Mouse (Mus musculus) small intestine, adult 2 months (tissue): ENCODE data around the gene Itprip. TPM values are rescaled to one million over a fixed set of nuclear protein-coding genes. Genes with fewer than 3 reads are reported as not detected.
A peak's percentile ranks its signal among the peaks of the same experiment; 100 is the strongest.

Source experiments
- H3K27ac ChIP-seq: fragments of 200-500 bp; 2 replicates; pipeline ENCODE4 v1.5.1; 2012; ENCODE audit warnings: low read depth, low read length, control low read depth, inconsistent platforms; ENCODE audit not compliant: insufficient read depth
- H3K27me3 ChIP-seq: fragments of 200-500 bp; 2 replicates; pipeline ENCODE4 v1.6.1; 2012; ENCODE audit warnings: mild to moderate bottlenecking, moderate library complexity, low read length, inconsistent platforms; ENCODE audit not compliant: control insufficient read depth, insufficient read depth
- H3K36me3 ChIP-seq: fragments of 200-500 bp; 2 replicates; pipeline ENCODE4 v1.6.1; 2012; ENCODE audit warnings: mild to moderate bottlenecking, low read length, control low read depth, inconsistent platforms; ENCODE audit not compliant: control insufficient read depth, insufficient read depth
- H3K4me1 ChIP-seq: fragments of 200-500 bp; 2 replicates; pipeline ENCODE4 v1.6.1; 2012; ENCODE audit warnings: low read length, inconsistent platforms, mixed read lengths; ENCODE audit not compliant: control insufficient read depth, insufficient read depth, insufficient read length
- H3K4me3 ChIP-seq: fragments of 200-500 bp; 2 replicates; pipeline ENCODE4 v1.5.1; 2012; ENCODE audit warnings: low read depth, mild to moderate bottlenecking, control low read depth, inconsistent platforms, low read length, moderate library complexity
- CTCF ChIP-seq: fragments of 200-500 bp; IDR thresholded peaks from 2 replicates; pipeline ENCODE4 v1.5.1; 2012; ENCODE audit warnings: low read depth, mild to moderate bottlenecking, control low read depth, inconsistent platforms, low read length, moderate library complexity, mixed read lengths; ENCODE audit not compliant: insufficient replicate concordance, insufficient read length; ENCODE audit errors: extremely low read depth
- POLR2A ChIP-seq: fragments of 200-500 bp; IDR thresholded peaks from 2 replicates; pipeline ENCODE4 v1.6.1; 2012; ENCODE audit warnings: low read depth, mild to moderate bottlenecking, control low read depth, inconsistent platforms, low read length, moderate library complexity
- WGBS: fragments of 180-500 bp; shearing (Covaris S2); methylation state at CpG from one replicate; pipeline ENCODE4 v1.1.7; 2018; 5-methylcytosine and 5-hydroxymethylcytosine counted together
- polyA plus RNA-seq: library from polyadenylated mRNA; depleted of rRNA; stranded (reverse); fragments of >200 nt; gene quantifications from 2 replicates; pipeline ENCODE4 v1.2.3, GENCODE M21; 2012

Itprip gene
- polyA plus RNA-seq, 1 experiment = 3.2 TPM

- no peaks in the 10 kb centered on the region for H3K36me3 ChIP-seq
- H3K4me3 ChIP-seq = no peak overlapping the region
- WGBS = 91% methylated on average over 6 of the region's 6 CpGs
- peaks cover 16% of the 10 kb centered on the region; the same call in 1 of the 2 replicates for H3K4me1 ChIP-seq
- no peaks in the 10 kb centered on the region for H3K27me3 ChIP-seq
- TF ChIP-seq CTCF = no peak
- no peak overlapping the region for H3K27ac ChIP-seq
Measured at GRCm38 (mm10) chr19:47893092-47893491, 26.0 kb downstream of the Itprip start.

DNA sequence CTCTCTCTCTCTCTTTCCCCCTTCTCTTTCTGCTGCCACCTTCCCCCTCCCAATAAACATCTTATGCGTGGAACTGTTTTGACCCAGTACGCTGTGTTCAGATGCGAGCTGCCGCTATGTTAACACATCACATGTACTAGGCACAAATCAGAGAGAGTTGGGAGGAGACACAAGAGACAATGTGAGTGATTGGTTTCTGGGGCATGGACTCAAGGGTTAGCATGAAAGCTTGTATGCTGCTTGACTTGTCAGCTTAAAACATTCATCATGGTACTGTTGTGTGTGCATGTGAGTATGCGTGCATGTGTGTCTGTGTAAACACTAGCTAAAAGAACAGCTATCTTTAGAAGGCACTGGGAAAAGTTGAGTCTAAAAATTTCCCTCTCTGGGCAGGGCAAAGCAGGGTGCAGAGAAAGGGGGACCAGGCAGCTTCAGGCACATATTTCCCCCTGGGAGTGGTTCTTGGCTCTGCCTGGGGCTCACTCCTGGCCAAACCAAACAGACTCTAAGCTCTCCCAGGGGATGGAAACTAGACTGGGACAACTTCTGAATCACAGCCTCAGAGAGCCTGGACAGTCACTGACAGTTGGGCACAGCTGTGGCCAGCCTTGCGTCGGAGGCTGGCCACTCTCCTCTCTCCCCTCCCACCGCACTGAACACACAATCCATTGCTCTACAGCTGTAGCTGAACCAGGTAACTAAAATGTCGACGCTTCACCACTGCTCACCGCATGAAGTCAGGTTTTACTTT lies 27.4 kb downstream of the Itprip start:
- Histone ChIP-seq H3K4me1 (peaks cover 16% of the 10 kb centered on the region; the same call in 1 of the 2 replicates), H3K36me3 (no peaks in the 10 kb centered on the region), H3K27me3 (no peaks in the 10 kb centered on the region), H3K4me3 (no peak overlapping the region), H3K27ac (peak overlapping the region; percentile 38)
- TF ChIP-seq CTCF (no peak), POLR2A (no peak)
- WGBS = 74% methylated on average over 11 of the region's 11 CpGs

DNA sequence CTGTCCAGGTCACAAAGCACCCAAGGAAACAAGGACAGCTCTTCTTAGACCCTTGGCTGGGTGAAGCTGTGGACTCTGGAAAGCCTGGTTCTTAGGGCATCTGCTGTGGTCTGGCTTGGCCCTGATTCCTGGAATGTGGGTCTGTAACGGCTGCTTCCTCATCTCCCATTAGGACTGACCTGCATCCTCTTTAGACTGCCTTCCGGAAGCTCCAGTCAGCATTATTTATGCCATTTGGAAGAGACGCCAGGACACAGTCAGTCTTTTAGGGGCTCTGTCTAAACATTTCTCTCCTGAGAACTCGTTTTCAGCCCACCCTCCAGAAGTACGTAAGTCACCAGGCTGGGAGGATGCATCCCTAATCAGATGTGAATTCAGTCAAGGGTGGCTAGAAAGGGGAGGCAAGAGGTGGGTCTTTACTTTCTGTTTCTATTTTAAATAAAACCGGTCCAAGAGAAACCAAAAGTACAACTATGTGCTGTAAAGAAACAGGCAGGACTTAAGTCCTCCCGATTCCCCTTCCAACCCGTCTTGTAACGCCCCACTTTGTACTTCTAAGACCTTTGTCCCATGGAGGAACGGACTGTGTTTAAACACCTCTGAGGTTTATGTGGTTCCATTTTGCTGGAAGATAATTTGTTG lies 28.5 kb downstream of the Itprip start:
- Histone ChIP-seq H3K27ac (peak overlapping the region; percentile 52), H3K36me3 (no peaks in the 10 kb centered on the region), H3K27me3 (no peaks in the 10 kb centered on the region), H3K4me3 (peak overlapping the region; percentile 3; the same call in 1 of the 2 replicates), H3K4me1 (peaks cover 16% of the 10 kb centered on the region; the same call in 1 of the 2 replicates)
- TF ChIP-seq CTCF (no peak), POLR2A (no peak)
- 19% methylated on average over 10 of the region's 10 CpGs for WGBS

DNA sequence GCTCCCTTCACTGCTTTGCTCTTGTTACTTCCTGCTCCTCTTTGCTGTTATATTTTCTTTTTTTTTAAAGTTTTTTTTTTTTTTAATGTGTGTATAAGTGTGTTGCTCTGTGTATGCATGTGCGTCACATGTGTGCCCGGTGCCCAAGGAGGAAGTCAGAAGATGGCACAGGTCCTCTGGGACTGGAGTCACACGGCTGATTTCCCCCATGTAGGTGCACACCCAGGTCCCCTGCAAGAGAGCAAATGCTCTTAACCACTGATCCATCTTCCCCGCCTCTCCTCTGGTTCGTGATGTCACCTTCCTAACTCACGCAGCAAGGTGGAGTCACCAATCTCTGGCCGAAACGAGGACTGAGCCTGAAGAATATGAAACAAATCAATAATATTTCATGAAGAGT lies 31.1 kb downstream of the Itprip start:
- Histone ChIP-seq H3K27ac (no peak overlapping the region), H3K36me3 (no peaks in the 10 kb centered on the region), H3K4me1 (peaks cover 16% of the 10 kb centered on the region; the same call in 1 of the 2 replicates)

DNA sequence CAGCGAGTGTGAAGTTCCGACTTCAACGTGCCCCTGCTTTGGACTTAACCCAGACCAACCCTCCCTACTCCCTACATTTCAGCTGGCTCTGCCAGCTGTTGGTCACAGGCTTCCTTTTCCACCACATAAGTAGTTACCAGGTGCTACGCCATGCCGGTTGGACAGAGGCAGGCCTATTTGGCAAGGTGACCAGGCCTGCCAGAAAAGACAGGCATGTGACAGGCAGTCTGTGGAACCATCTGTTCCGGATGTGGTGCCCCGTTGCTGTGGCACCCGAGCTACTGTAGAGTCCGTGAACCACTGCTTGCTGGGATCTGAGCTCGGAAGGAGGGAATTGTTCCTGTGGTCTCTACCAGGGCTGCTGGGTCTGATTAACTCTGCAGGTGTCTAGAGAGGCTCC lies 31.7 kb downstream of the Itprip start:
- no peaks in the 10 kb centered on the region for H3K36me3 ChIP-seq
- H3K27me3 ChIP-seq = no peaks in the 10 kb centered on the region
- TF ChIP-seq POLR2A (no peak), CTCF (no peak)
- no peak overlapping the region for H3K4me3 ChIP-seq
- H3K27ac ChIP-seq = peak overlapping the region; percentile 22; the same call in 1 of the 2 replicates
- peaks cover 16% of the 10 kb centered on the region; the same call in 1 of the 2 replicates for H3K4me1 ChIP-seq
- 80% methylated on average over 10 of the region's 10 CpGs for WGBS

More for the DNA sequence above, 31.1 kb downstream of the Itprip start:
- H3K4me3 ChIP-seq = no peak overlapping the region
- WGBS = 81% methylated on average over 8 of the region's 8 CpGs
- no peaks in the 10 kb centered on the region for H3K27me3 ChIP-seq
- TF ChIP-seq CTCF (no peak), POLR2A (no peak)

DNA sequence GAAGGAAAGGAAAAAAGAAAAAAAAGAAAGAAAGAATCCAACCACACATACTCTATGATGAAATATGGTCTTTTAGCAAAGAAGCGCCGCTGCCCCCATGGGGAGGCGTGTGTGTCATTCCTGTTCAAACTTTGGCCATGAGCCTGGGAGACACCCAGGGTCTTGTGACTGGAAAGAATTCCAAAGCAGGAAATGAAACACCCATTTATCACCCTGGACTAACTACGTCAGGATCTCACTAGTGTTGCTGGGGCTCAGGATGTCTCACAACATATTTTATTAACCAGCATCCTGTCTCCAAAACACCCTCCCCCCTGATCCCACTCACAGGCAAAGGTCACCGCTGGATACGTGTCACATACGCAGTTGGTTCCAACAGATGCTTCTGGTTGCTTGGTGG lies 32.5 kb downstream of the Itprip start:
- Histone ChIP-seq H3K27ac (0 out of 2 replicates have a peak overlapping the region, but pooled peaks have one; percentile 22), H3K4me3 (no peak overlapping the region), H3K36me3 (no peaks in the 10 kb centered on the region), H3K4me1 (peaks cover 13% of the 10 kb centered on the region; the same call in 1 of the 2 replicates), H3K27me3 (no peaks in the 10 kb centered on the region)
- 45% methylated on average over 7 of the region's 7 CpGs for WGBS
- TF ChIP-seq POLR2A = no peak
- TF ChIP-seq CTCF = no peak

- no peak for TF ChIP-seq CTCF
- WGBS = 69% methylated on average over 11 of the region's 11 CpGs
- H3K27me3 ChIP-seq = no peaks in the 10 kb centered on the region
- no peak overlapping the region for H3K27ac ChIP-seq
- H3K4me3 ChIP-seq = no peak overlapping the region
- no peaks in the 10 kb centered on the region for H3K36me3 ChIP-seq
- peaks cover 6% of the 10 kb centered on the region; the same call in 1 of the 2 replicates for H3K4me1 ChIP-seq
Measured at GRCm38 (mm10) chr19:47885886-47886285, 33.2 kb downstream of the Itprip start.
